Mouse (Mus musculus) lung, embryonic 16.5 days (tissue): ENCODE data around the gene Gfi1. TPM values are rescaled to one million over a fixed set of nuclear protein-coding genes. Genes with fewer than 3 reads are reported as not detected.
A peak's percentile ranks its signal among the peaks of the same experiment; 100 is the strongest.

ENCODE experiments used
- ATAC-seq: fragments of 200-750 bp; cut with Nextera tagmentation; 2 replicates; pipeline ENCODE4 v1.8.0; 2017; ENCODE audit warnings: low read depth, mild to moderate bottlenecking, moderate library complexity
- H3K27ac ChIP-seq: fragments of 300-500 bp; sonication (generic); 2 replicates; pipeline ENCODE4 v1.5.1; 2014; ENCODE audit warnings: mild to moderate bottlenecking, control low read depth, low read length
- H3K27me3 ChIP-seq: fragments of 300-500 bp; sonication (generic); 2 replicates; pipeline ENCODE4 v1.6.1; 2014; ENCODE audit warnings: low read depth, low read length, mixed read lengths; ENCODE audit not compliant: control insufficient read depth, insufficient read depth
- H3K36me3 ChIP-seq: fragments of 300-500 bp; sonication (generic); 2 replicates; pipeline ENCODE4 v1.6.1; 2014; ENCODE audit warnings: low read length; ENCODE audit not compliant: control insufficient read depth, insufficient read depth
- H3K4me1 ChIP-seq: fragments of 300-500 bp; sonication (generic); replicated peaks from 2 replicates; pipeline ENCODE4 v1.6.1; 2014; ENCODE audit warnings: low read length, mixed read lengths; ENCODE audit not compliant: control insufficient read depth, insufficient read depth
- H3K4me2 ChIP-seq: fragments of 300-500 bp; sonication (generic); 2 replicates; pipeline ENCODE4 v1.6.1; 2014; ENCODE audit warnings: low read depth, low read length, control low read depth
- H3K4me3 ChIP-seq: fragments of 300-500 bp; sonication (generic); 2 replicates; pipeline ENCODE4 v1.5.1; 2014; ENCODE audit warnings: mild to moderate bottlenecking, low read length, control low read depth
- H3K9ac ChIP-seq: fragments of 300-500 bp; sonication (generic); 2 replicates; pipeline ENCODE4 v1.6.1; 2014; ENCODE audit warnings: low read length, control low read depth
- H3K9me3 ChIP-seq: fragments of 300-500 bp; sonication (generic); 2 replicates; pipeline ENCODE4 v1.6.1; 2016; ENCODE audit warnings: low read length; ENCODE audit not compliant: control insufficient read depth
- WGBS: fragments of 180-500 bp; shearing (Covaris S2); extraction: QIAGEN DNeasy Blood & Tissue Kit; methylation state at CpG from one replicate; pipeline ENCODE4 v1.1.7; 2014; 5-methylcytosine and 5-hydroxymethylcytosine counted together
- polyA plus RNA-seq: library from polyadenylated mRNA; unstranded; fragments of >200 nt; fragmentation: Nextera tagmentation; extraction: Ambion mirVana; gene quantifications from 2 replicates; pipeline ENCODE4 v1.2.1, GENCODE M21; 2015

Gene Gfi1
- polyA plus RNA-seq, 1 experiment from 2014 or later, result 0.31 TPM

GRCm38 (mm10) chr5:107717871-107718361 lies 7.9 kb downstream of the Gfi1 start:
- Histone ChIP-seq H3K27me3 (peaks cover 44% of the 10 kb centered on the region), H3K4me3 (no peak overlapping the region), H3K9ac (no peak overlapping the region), H3K4me2 (no peak overlapping the region), H3K4me1 (peaks cover 22% of the 10 kb centered on the region), H3K36me3 (no peaks in the 10 kb centered on the region), H3K9me3 (no peaks in the 10 kb centered on the region), H3K27ac (no peak overlapping the region)
- WGBS, result 23% methylated on average over 11 of the region's 11 CpGs
- ATAC-seq, result no peak

DNA sequence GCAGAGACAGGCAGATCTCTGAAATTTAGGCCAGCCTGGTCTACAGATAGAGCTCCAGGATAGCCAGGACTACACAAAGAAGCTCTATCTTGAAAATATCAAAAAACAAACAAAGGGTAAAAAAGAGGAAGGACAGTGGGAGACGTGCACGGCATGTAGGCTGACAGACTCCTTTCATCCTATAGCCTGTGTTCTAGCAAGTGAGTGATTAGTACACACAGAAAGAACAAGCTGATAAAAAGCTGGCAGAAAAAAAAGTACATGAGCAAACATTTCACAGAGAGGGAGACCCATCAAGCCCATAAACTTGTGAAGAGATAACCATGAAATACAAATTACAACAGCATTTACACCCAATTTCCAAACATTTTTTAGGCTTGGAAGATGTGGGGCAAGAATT lies 14.1 kb downstream of the Gfi1 start:
- Histone ChIP-seq H3K4me3 (no peak overlapping the region), H3K9ac (no peak overlapping the region), H3K36me3 (no peaks in the 10 kb centered on the region), H3K4me2 (no peak overlapping the region), H3K4me1 (no peaks in the 10 kb centered on the region), H3K9me3 (no peaks in the 10 kb centered on the region), H3K27ac (no peak overlapping the region), H3K27me3 (no peaks in the 10 kb centered on the region; the same call in none of the 2 replicates)
- WGBS, result 12% methylated on average over 2 of the region's 2 CpGs
- no peak for ATAC-seq

DNA sequence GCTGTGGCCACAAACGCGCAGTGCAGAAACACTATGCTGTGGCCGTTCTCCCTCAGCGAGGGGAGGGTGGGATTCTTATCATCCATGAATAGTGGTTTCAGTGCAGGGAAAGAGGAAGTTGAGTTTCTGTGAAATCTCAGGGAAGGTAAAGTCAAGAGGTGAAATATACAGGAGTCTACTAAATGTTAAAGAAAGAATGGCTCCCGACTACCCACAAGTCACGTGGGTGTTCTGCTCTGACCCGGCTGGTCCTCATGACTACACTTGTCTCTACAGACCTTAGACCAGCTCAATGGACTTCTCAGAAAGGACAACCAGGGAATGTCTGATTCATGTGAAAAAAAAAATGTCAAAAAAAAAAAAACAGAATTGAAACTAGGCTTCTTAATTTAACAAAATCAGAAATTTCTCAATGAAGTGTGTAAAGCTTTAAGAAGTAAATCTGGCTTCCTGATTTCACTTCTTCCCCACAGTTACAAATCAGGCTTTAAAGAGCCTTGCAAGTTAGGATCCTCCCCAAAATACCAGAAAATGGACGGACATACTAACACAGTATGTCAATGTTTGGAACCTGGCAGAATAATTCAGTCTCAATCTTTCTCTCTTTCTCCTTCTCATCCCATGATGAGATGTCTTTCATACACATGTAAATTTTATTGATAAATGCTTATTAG lies 17.6 kb downstream of the Gfi1 start:
- H3K27ac ChIP-seq, result no peak overlapping the region
- WGBS, result 77% methylated on average over 8 of the region's 8 CpGs
- no peak overlapping the region for H3K9ac ChIP-seq
- H3K4me3 ChIP-seq, result no peak overlapping the region
- H3K27me3 ChIP-seq, result no peaks in the 10 kb centered on the region
- no peaks in the 10 kb centered on the region for H3K9me3 ChIP-seq
- no peak overlapping the region for H3K4me2 ChIP-seq
- ATAC-seq, result no peak
- H3K4me1 ChIP-seq, result 0 out of 2 replicates have a peak, but pooled peaks cover 2% of the 10 kb centered on the region
- no peaks in the 10 kb centered on the region for H3K36me3 ChIP-seq

DNA sequence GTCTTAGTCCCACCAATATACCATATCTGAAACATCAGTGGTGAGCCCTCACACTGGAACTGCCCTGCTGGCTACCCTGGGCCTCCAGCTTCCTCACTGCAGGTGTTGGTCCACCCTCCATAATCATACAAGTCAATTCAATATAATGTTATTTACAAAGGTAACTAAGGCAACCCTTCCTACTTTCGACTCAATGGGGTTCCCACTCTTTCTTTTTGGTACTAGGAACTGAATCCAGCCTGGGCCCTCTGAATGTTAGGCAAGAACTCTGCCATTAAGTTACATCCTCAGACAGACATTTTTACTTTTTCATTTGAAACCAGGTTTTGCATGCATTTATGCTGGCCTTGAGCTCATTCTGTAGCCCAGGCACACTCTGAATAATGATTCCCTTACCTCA lies 19.6 kb downstream of the Gfi1 start:
- H3K4me3 ChIP-seq, result no peak overlapping the region
- H3K4me2 ChIP-seq, result no peak overlapping the region
- H3K9me3 ChIP-seq, result no peaks in the 10 kb centered on the region
- H3K27ac ChIP-seq, result no peak overlapping the region
- no peaks in the 10 kb centered on the region for H3K36me3 ChIP-seq
- 0 out of 2 replicates have a peak, but pooled peaks have one; percentile 26 for ATAC-seq
- H3K27me3 ChIP-seq, result no peaks in the 10 kb centered on the region
- no peak overlapping the region for H3K9ac ChIP-seq
- H3K4me1 ChIP-seq, result 0 out of 2 replicates have a peak, but pooled peaks cover 2% of the 10 kb centered on the region
- WGBS, result 61% methylated on average over 1 of the region's 1 CpGs

GRCm38 (mm10) chr5:107705756-107706155 lies 20.1 kb downstream of the Gfi1 start:
- Histone ChIP-seq H3K27ac (no peak overlapping the region), H3K9me3 (no peaks in the 10 kb centered on the region), H3K36me3 (no peaks in the 10 kb centered on the region), H3K27me3 (no peaks in the 10 kb centered on the region), H3K4me3 (no peak overlapping the region), H3K4me1 (0 out of 2 replicates have a peak, but pooled peaks cover 2% of the 10 kb centered on the region), H3K9ac (no peak overlapping the region), H3K4me2 (no peak overlapping the region)
- WGBS, result 51% methylated on average over 4 of the region's 4 CpGs
- ATAC-seq, result peak; percentile 62; the same call in 1 of the 2 replicates

DNA sequence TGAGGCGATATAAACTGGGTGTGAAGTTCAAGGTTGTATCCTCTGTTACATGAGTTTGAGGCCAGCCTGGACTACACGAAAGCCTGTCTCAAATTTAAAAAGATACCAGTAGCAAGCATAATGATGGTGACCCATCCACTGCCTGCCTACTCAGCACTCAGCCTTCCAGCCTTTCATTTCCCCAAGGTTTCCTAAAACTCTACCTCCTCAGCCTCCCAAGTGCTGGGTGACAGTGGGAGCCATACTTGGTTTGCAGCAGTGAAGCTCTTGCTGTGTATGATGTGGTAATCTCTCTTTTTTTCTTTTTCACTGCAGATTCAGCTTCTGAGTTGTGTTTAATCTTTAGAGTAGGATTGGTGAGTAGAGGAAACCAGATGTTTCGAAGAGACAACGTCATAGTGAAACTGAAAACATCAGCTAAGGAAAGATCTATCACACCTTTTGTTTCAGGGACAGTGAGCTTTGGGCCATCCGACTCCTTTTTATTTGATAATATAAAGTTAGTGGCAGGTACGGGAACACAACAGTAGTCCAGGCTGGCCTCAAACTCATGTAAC lies 22.6 kb downstream of the Gfi1 start:
- Histone ChIP-seq H3K36me3 (no peaks in the 10 kb centered on the region), H3K4me2 (no peak overlapping the region), H3K9me3 (no peaks in the 10 kb centered on the region), H3K4me3 (no peak overlapping the region), H3K4me1 (0 out of 2 replicates have a peak, but pooled peaks cover 2% of the 10 kb centered on the region), H3K9ac (no peak overlapping the region), H3K27me3 (no peaks in the 10 kb centered on the region), H3K27ac (no peak overlapping the region)
- WGBS, result 77% methylated on average over 6 of the region's 6 CpGs
- ATAC-seq, result no peak

DNA sequence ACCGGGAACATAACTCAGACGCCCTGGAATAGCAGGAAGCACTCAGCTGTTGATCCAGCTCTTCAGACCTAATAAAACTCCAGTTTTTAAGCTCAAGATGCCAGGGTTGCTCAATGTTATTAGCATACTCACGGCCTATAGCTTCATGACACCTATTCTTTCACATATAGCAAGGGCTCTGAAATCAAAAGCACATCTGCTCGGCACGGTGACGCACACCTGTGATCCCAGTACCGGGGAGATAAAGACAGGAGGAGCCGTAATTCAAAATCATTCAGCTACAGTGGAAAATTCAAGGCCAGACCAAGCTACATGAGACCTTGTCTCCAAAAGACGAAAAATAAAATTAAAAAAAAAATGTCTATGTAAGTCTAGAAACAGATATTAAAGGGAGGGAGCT lies 24.2 kb downstream of the Gfi1 start:
- H3K27me3 ChIP-seq, result no peaks in the 10 kb centered on the region
- no peaks in the 10 kb centered on the region; the same call in 1 of the 2 replicates for H3K9me3 ChIP-seq
- 0 out of 2 replicates have a peak, but pooled peaks cover 2% of the 10 kb centered on the region for H3K4me1 ChIP-seq
- H3K27ac ChIP-seq, result no peak overlapping the region
- H3K4me3 ChIP-seq, result no peak overlapping the region
- 80% methylated on average over 9 of the region's 9 CpGs for WGBS
- H3K36me3 ChIP-seq, result no peaks in the 10 kb centered on the region
- ATAC-seq, result no peak
- H3K9ac ChIP-seq, result no peak overlapping the region
- no peak overlapping the region for H3K4me2 ChIP-seq

GRCm38 (mm10) chr5:107700873-107701272 lies 25.0 kb downstream of the Gfi1 start:
- Histone ChIP-seq H3K9ac (no peak overlapping the region), H3K27me3 (no peaks in the 10 kb centered on the region), H3K36me3 (no peaks in the 10 kb centered on the region), H3K4me2 (no peak overlapping the region), H3K4me1 (0 out of 2 replicates have a peak, but pooled peaks cover 2% of the 10 kb centered on the region), H3K9me3 (no peaks in the 10 kb centered on the region; the same call in 1 of the 2 replicates), H3K4me3 (no peak overlapping the region), H3K27ac (no peak overlapping the region)
- WGBS, result 68% methylated on average over 10 of the region's 10 CpGs
- no peak for ATAC-seq

DNA sequence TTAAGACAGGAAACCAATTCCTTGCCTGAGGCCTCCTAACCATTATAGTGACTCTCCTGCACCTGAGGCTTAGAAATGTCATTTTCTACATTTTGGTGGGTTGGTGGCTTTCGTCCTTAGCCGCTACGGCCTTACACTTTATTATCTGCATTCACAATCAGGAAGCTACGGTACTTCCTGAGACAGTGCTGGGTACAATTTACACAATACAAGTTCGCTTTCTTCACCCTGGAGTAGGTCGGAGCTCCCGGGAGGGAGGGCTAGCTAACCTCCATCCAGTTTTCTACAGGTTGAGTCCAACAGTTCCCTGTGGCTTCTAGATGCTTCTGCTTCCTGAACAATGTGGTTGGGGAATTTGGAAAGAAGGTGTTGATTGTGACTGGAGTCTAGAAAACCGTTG lies 26.9 kb downstream of the Gfi1 start:
- Histone ChIP-seq H3K9ac (no peak overlapping the region), H3K4me1 (no peaks in the 10 kb centered on the region), H3K4me3 (no peak overlapping the region), H3K36me3 (no peaks in the 10 kb centered on the region), H3K9me3 (no peaks in the 10 kb centered on the region; the same call in 1 of the 2 replicates), H3K27me3 (no peaks in the 10 kb centered on the region), H3K4me2 (no peak overlapping the region), H3K27ac (no peak overlapping the region)
- 60% methylated on average over 8 of the region's 8 CpGs for WGBS
- no peak for ATAC-seq
